Mouse (Mus musculus) layer of hippocampus, postnatal 36 days (tissue): ENCODE measurements around the gene Dnah2. TPM values are rescaled to one million over a fixed set of nuclear protein-coding genes. Genes with fewer than 3 reads are reported as not detected.
A peak's percentile ranks its signal among the peaks of the same experiment; 100 is the strongest.

Experiments
- DNase-seq, 2 experiments: peaks; one replicate each; pipeline ENCODE4 v3.0.0; 2022
- total RNA-seq, 2 experiments: library from RNA; stranded (reverse); gene quantifications; 2 replicates each; pipeline ENCODE4 v1.2.3; 2021

The Dnah2 gene
- total RNA-seq, 2 experiments from 2014 or later = 5.4 to 5.9 TPM

DNA sequence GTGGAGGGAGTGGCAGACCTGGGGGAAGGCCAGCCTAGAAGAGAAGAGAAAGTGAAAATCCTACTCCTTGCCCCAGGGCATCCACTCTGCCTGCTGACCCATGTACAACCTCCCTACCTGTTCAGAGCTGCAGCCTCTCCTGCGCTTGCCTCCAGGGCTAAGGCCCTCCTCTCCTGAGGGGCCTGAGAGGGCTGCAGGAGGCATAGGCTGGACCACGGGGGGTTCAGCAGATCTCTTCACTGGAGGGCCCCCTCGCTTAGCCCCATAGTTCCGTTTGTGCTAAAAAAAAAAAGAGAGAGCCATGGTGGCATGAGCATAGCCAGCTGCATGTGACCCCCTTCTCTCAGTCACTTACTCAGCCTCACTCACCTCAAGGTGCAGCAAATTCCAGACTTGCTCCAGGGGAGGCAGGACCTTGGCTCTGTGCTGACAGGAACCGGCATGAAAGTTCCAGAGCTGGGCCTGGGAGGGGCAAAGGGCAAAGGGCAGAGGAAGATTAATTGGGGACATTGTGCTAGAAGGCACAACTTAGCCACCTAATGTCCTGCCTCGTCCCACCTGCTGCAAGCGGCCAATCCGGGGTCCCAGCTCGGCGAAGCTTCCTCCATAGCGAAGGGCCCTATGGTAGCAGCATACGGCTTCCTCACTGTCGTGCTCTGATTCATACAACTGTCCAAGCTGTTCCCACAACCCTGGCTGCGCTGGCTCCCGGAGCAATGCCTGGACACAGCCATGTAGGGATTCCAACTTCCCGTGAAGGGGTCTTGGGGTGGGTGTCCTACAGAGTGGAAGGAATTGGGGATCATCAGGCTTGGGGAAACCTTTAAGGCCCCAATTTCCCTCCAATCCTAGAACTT lies 141.8 kb downstream of the Dnah2 start:
- DNase-seq = no peak

DNA sequence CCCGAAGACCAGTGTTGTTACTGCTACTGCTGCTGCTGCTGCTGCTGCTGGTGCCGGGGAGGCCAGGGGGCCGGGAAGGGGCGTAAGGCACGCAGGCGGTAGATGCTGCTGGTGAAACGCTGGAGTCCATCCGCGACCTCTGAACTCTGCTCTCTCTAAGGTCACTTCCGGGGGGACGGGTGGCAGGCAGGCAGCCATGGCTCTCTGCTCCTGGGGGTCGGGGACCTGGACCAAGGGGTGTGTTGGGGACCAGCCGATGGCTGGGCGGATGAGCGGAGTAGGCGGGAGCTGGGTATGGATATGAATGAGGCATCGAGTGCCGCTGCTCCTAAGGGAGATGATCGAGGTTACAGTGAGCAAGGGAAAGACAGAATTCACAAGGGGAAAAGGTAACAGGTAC lies 142.6 kb downstream of the Dnah2 start:
- no peak for DNase-seq

DNA sequence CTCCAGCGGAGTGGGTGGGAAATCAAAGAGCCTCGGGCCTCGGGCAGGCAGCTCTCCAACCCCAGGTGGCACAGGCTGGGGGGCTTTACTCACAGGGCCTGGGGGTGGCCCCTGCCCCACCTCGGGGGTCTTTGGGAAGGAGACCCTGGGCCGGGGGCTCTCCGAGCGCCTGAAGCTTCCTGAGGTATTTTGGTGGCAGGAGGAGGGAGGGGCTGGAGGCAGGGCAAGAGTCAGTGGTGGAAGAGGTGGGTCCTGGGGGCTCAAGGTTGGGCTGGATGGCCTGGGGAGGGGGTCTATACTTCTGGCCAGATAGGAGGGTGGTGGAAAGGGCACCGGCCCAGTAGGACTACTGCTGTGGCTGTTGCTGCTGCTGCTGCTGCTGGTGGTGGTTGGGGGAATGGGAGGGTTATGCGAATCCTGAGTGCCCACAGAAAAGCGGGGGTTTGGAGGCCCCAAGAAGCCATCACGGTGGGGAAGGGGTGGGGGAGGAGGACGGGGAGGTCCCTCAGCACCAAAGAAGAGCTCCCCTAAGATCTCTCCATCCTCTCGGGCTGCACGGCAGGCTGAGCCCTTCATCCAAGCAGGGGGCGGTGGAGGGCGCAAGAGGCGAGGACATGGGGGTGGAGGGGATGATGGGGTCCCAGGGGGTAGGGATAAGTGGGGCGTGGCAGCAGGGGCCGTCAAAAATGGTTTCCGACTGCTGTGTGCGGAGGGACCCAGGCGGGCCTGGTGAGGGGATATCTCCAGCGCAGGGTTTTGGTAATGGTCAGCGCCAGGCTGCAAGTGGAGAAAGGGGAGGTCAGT lies 143.3 kb downstream of the Dnah2 start:
- DNase-seq = no peak

DNA sequence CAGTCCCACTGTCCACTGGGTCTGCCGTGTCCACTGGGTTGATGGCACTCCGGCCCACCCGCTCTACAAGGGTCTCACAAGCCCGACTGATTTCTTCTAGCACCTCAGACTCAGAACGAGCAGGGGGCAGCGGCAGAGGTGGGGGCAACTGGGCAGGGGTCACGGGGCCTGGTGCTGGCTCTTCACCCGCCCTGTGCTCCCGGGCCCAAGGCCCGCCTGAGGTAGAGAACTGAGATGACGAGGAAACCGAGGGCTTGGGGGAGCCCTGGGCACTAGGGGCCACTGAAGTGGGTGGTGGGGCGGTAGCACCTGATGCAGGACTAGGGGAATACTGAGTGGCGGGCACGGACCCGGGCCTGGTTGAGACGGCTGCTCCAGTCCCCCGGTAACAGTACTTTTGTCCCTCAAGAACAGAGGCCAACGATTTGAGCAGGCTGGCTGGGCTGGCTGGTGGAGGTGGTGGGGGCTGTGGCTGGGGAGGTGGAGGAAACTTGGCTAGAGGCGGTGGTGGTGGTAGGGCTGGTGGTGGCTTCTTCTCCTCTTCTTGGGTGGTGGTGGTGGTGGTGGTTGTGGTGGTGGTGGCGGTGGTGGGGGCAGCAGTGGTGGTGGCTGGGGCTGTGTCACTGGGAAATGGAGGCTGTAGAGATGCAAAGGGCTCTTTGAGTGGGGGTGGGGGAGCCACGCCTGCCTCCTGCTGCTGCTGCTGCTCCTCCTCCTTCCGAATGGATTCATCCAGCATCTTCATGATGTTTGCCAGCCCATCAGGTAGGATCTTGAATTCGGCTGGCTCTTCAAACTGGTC lies 144.1 kb downstream of the Dnah2 start:
- DNase-seq = no peak

DNA sequence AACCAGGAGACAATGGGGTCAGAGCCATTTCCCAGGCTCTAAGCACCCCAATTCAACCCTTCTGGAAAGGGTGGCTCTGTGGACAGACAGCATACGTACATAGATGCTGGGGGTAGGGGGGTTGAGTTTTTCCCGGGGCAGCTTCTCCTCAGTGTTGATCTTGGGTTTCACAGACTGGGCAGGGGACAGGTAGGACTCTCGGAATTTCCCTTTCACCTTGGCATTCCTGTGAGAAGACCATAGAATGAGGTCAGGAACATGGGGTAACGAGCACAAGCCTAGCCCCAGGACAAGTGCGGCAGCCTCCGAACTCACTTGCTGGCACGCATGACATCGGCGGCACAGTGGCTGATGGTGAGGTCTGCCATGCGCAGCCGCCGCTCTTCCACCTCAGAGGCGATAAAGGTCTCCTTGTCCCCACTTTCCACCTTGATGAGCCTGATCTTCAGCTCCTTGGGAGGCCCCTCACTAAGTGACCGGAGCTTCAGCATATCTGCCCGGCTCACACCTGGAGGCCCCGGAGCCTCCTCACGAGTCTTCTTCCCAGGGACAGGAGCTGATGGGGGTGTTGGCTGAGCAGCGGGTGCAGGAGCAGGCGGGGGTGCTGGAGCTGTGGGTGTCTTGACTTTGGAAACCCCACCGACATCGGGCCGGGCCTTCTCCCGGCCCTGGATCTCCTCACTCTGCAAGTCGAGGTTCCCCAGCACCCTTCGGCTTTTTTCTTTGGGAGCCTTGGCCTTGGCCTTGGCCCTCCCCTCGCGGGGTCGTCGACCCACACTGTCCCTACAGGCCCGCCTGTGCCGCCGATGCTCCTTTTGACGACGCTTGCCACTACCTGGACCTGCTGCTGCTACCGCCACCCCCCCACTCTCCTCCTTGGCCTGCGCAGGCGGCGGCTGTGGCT lies 145.0 kb downstream of the Dnah2 start:
- DNase-seq = no peak

DNA sequence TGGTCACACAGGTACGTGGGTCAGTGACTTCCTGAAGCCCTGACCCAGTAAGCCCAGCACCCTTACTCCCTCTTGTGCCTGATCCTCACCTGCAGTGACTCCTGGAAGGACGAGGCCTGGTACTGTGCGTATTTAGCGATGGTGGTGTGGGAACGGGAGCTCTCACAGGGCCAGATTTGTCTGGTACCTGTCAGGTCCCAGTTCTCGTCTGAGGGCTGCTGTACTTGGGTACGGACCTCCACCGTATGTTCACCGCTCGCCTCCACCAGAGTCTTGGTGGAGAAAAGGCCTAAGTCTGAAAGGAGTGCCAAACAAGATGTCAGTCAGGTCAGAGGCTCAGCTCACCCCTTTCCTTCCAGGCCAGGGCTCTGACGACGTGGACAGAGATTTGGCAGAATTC lies 146.9 kb downstream of the Dnah2 start:
- no peak for DNase-seq

DNA sequence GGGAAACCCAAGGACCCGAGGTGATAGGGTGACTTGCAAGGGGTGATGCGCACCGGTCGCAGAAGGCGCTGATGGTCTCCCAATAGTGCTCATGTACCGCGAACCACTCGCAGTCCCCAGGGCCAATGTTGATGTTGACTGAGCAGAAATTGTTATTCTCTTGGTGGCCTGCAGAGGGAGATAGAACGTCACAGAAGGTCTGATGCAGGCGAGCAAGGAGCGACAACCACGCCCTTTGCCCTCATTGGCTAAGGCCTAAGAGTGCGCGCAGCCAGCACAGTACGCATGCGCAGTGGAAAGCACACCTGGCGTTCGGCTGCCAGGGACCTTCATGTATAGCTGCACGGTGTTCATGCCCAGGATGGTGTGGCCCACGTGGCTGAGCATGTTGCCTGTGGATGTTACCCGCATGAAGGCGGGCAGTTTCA lies 147.7 kb downstream of the Dnah2 start:
- peak; percentile 82 to 83 for DNase-seq

DNA sequence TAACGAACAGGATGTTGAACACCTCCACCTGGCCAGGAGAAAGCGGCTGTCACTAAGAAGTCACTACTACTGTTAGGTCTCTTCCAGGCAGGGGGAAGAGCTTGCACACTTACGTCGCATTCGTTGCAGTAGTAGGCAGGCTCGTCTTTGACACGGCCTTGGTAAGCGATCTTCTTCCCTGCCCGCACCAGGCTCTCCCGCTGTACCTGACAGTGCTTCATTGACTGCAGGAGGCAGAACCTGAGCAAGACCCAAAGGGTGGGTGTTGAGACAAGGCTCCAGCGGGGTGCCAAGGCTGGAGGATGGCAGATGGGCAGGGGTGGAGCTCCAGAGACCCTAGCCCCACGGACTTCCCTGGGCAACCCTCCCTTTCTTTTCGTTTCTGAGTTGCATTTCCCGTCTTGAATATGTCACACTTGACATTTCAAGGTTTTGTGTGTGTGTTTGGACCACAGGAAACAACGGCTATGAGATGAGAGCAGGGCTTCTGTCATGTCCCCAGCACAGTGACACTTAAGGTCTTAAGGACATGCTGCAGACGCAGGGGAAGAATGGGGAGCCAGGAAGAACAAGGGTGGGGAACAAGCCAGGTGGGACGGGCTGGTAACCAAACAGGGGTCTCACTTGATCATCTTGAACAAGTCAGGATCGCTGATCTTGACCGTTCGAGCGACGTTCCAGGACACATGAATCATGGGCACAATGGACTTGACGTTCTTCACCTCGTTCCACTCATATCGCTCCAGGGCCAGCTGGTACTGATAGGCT lies 148.6 kb downstream of the Dnah2 start:
- no peak for DNase-seq

DNA sequence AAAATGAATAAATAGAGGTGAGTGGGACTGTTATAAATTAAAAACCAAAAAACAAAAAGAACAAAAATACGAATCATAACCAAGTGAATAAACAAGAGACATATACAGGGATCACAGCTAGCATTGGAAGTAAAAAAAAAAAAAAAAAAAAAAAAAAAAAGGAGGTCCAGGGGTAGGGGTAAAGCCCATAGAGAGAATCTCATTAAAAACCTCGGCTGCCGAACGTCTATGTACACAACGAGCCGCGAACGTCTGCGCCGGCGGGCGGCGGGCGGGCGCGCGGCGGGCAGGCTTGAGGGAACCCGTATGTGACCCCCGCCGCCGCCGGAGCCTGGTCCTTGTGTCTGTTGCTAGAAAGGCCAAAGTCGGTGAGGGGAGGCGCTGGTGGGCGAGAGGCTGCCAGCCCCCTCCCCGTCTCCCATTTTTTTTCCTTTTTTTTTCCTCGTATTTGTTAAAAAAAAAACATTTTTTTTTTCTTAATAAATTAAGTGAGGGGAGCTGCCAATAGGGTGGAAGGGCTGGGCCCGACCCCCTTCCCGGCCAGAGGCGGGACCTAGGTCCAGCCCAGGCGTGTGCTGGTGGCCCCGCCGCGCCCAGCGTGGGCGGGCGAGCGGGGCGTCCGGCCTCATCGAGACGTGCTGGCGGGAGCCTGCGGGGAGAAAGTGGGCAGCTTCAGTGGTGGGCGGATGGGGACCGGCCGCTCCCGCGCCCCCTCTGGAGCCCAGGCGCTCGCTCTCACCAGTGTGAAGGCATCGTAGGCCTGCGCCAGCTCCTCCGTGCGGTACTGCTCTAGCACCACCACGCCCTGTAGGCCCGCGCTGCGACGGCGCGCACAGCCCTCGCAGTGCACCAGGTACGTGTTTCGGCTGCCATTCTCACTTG lies 149.5 kb downstream of the Dnah2 start:
- no peak for DNase-seq

DNA sequence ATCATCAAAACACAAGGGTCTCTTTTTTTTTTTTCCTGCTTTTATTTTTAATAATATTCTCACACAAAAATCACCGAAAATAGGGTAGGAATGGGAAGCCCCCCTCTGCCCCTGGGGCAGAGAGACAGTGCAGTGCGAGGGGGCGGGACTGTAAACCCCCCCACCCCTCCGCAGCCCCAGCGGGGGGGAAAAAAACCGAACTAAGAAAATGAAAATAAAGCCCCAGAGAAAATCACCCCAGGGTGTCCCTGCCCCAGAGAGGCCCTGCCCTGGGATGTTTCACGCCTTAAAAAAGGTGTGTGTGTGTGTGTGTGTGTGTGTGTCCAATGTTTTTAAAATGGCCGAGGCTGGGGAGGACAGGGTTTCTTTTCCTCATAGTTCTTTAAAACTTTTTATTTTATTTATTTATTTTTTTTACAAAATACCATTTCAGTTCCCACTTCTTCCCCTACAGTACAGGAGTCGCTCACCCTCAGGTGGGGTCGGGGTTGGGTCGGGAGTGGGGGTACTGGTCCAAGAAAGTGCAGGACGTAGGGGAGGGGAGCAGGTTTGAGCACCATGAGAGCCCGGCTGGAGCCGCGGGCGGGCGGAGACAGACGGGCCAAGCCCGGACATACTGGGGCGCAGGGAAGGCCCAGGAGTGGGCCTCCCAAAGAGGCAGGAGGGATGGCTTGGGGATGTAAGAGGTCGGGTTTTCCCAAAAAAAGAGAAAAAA lies 150.3 kb downstream of the Dnah2 start:
- no peak for DNase-seq

DNA sequence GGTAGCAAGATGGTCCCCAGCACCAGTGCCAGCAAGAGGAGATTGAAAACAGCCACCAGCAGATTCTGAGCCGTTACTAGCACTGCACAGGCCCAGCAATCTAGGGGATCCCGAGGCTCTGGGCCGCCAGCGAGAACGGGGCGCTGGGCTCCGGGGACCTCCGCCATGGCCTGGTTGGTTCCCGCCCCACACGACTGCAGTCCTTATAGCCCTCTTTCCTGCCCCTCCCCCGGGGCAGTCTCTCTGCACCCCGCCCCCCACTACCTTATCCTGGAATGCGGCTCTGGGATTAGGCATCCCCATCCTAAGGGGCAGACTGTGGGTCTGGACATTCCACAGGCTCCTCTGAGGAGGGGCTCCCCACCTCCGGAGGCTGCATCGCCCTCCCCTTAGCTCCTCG lies 150.9 kb downstream of the Dnah2 start, which contains the start of gene Tmem88:
TSS of gene Tmem88 (minus strand) at position 176 of the 400 bp plus-strand sequence.
- no peak for DNase-seq

DNA sequence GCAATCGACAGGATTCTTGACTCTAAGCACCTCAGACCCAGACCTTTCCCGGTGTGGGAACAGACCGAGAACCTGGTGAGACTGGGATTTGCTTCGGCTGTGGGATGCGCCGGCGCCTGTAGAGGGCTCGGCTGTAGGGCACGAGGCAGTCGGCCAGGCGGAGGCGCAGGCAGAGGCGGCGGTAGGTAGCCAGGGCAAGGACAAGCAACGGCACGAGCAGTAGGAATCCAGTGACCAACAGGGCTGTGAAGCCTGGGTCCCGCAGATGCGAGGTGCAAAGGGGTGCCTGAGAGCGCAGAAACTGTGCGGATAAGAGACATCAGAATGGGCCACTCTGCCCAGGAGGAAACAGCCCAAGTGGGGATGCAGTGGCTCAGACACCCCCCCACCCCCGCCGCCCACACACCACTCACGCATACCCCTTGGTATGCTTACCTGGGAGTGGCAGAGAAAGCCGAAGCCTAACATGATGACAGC lies 151.3 kb downstream of the Dnah2 start:
- no peak for DNase-seq

DNA sequence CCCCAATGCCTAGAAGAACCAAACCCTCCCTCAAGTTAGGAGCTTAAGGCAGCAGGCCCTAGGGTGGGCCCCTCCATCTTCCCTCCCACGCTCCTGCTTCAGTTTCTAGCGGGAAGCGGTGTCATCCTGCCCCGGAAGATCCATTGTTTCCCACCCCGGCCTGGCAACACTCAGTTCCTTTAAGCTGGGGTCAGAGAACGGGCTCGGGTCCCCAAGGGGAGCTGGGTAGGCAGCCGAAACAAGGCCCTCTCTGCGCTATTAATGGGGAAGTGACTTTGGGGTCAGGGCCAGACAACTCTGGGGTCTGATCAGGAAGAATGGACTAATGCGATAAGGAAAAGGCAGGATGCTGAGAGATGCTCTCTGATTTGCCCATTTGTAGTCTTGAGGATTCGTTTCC lies 152.1 kb downstream of the Dnah2 start:
- no peak for DNase-seq

DNA sequence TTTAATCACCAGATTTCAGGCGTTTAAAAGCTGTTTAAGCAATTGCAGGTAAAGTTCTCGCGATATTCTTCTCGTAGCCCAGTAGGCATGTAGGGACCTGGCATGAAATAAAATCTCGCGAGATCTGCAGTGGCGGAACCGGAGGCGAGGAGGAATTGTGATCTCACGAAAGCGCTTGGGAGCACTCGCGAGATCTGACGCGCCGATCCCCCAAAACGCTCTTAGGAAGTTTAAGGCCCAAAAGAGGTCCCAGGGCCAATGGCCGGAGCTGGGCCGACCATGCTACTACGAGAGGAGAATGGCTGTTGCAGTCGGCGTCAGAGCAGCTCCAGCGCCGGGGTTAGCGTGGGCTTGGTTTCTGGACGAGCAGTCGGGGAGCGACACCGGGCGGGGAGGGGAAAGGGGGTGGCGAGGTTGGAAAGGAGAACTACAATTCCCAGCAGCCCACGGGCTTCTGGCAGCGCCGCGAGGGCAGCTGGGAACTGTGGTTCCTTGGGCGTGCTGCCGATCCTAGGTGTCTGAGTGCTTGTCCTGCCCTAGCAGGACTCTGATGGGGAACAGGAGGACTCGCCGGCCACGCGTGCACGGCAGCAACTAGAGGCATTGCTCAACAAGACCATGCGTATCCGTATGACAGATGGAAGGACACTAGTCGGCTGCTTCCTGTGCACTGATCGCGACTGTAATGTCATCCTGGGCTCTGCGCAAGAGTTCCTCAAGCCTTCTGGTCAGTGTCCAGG lies 153.1 kb downstream of the Dnah2 start:
- DNase-seq = peak; percentile 95 to 96

DNA sequence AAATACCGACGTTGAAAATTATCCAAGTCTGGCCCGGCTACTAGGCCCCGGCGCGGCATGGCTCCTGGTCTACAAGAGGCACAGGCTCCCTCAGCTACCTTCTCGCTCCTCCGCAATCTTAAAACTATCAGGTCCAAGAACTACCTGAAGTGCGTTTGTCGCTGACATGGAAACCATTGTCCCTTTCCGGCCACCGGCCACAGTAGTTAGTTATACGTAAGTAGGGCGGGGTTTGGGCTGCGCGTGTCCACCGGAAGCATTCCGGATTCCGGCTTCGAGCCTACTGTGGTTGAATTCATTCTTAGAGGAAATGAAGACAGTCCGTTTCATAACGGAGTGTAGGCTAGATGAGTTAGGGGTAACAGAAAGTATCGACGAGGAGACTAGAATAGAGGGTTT lies 153.7 kb downstream of the Dnah2 start, which contains the start of the genes Naa38 and Cyb5d1:
TSS of gene Naa38 (plus strand) at position 253 of the 399 bp plus-strand sequence.
TSS of gene Cyb5d1 (minus strand) at position 397 of the 399 bp plus-strand sequence.
- peak; percentile 88 for DNase-seq

DNA sequence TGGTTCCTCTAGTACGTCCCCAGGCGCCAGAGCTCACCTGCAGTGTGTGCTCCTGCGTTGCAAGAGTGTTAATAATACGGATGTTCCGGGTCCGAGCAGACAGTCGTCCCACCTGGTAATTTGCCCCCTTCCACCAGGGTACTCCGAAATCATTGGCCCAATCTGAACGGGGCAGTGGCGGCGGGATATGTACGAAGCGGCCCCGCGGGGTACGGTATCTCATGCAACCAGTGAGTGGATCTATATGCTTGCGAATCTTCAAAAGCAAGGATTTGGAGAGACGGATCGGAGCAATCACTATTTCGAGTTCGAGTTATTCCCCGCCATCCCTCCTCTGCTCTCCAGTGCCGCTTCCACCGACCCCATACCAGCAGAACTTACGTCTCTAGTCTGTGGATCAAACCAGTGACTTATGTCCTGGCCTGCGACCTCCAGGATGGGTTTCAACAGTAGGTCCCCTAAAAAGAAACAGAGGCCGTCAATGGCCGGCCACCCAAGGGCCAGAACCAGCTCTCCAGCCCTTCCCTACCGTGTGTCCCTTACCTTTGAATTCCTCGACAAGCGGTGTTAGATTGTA lies 154.2 kb downstream of the Dnah2 start:
- DNase-seq = peak in 1 of 2 experiments; percentile 23

DNA sequence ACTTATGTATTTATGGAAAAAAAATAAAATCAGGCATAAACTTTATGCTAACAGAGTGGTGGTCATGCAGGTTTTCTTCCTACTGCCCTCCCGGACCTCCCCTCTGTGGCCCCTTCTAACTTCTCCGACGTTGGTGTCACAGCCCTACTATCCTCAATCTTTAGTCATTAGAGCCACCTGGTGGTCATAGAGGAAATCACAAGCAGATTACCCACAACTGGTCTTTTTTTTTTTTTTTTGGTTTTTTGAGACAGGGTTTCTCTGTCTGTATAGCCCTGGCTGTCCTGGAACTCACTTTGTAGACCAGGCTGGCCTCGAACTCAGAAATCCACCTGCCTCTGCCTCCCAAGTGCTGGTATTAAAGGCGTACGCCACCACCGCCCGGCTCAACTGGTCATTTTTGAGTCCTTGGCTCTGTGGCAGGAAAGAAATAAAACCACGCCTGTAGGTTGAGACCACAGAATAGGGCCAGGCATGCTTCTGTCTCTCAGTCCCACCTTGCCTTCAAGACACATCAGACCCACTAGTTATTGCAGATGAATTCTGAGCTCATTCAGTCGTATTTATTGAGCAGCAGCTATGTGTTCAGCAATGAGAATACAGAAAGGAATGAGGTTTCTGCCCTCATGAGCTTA lies 158.4 kb downstream of the Dnah2 start:
- peak in 1 of 2 experiments; percentile 48 for DNase-seq
